Mouse (Mus musculus): ENCODE measurements around the gene Gm49369. TPM values are rescaled to one million over a fixed set of nuclear protein-coding genes. Genes with fewer than 3 reads are reported as not detected.
A peak's percentile ranks its signal among the peaks of the same experiment; 100 is the strongest.

Gm49369 gene
- polyA plus RNA-seq, 1 experiment from 2014 or later: not detected

- Histone ChIP-seq H3K9me3 (replicated peaks) (no peaks in the 10 kb centered on the region), H3K27ac (replicated peaks) (no peak overlapping the region), H3K36me3 (peaks cover 92% of the 10 kb centered on the region), H3K27me3 (replicated peaks) (peaks cover 3% of the 10 kb centered on the region), H3K9ac (replicated peaks) (no peak overlapping the region), H3K4me2 (no peak overlapping the region), H3K4me3 (replicated peaks) (no peak overlapping the region), H3K4me1 (no peaks in the 10 kb centered on the region)
- WGBS: 93% methylated on average over 6 of the region's 6 CpGs
- no peak for ATAC-seq (ENCODE audit: low FRiP score)
Measured at GRCm38 (mm10) chr7:142379186-142379585, 3.3 kb downstream of the Gm49369 start.

- H3K4me2 ChIP-seq: no peak overlapping the region
- no peak for ATAC-seq (ENCODE audit: low FRiP score)
Measured at GRCm38 (mm10) chr7:142377233-142377925, 5.1 kb downstream of the Gm49369 start.

GRCm38 (mm10) chr7:142376096-142376495, 6.4 kb downstream of the Gm49369 start:
- no peak overlapping the region for H3K27ac ChIP-seq (replicated peaks)
- WGBS: 81% methylated on average over 4 of the region's 4 CpGs
- ATAC-seq (ENCODE audit: low FRiP score): no peak
- H3K4me3 ChIP-seq (replicated peaks): no peak overlapping the region
- peaks cover 61% of the 10 kb centered on the region for H3K36me3 ChIP-seq
- H3K27me3 ChIP-seq (replicated peaks): peaks cover 33% of the 10 kb centered on the region
- no peak overlapping the region for H3K9ac ChIP-seq (replicated peaks)
- no peak overlapping the region for H3K4me2 ChIP-seq
- H3K9me3 ChIP-seq (replicated peaks): no peaks in the 10 kb centered on the region
- H3K4me1 ChIP-seq: peaks cover 16% of the 10 kb centered on the region

More at GRCm38 (mm10) chr7:142377233-142377925, 5.1 kb downstream of the Gm49369 start:
- WGBS: 91% methylated on average over 14 of the region's 14 CpGs
- H3K27me3 ChIP-seq (replicated peaks): peaks cover 20% of the 10 kb centered on the region
- H3K27ac ChIP-seq (replicated peaks): no peak overlapping the region
- no peaks in the 10 kb centered on the region for H3K9me3 ChIP-seq (replicated peaks)
- no peak overlapping the region for H3K9ac ChIP-seq (replicated peaks)
- no peak overlapping the region for H3K4me3 ChIP-seq (replicated peaks)
- H3K36me3 ChIP-seq: peaks cover 74% of the 10 kb centered on the region
- peaks cover 3% of the 10 kb centered on the region for H3K4me1 ChIP-seq

GRCm38 (mm10) chr7:142375261-142375724, 7.2 kb downstream of the Gm49369 start:
- Histone ChIP-seq H3K27me3 (replicated peaks) (peaks cover 41% of the 10 kb centered on the region), H3K27ac (replicated peaks) (no peak overlapping the region), H3K36me3 (peaks cover 53% of the 10 kb centered on the region), H3K9ac (replicated peaks) (no peak overlapping the region), H3K4me3 (replicated peaks) (no peak overlapping the region), H3K9me3 (replicated peaks) (no peaks in the 10 kb centered on the region), H3K4me2 (no peak overlapping the region), H3K4me1 (peaks cover 17% of the 10 kb centered on the region)
- no peak for ATAC-seq (ENCODE audit: low FRiP score)
- WGBS: 83% methylated on average over 6 of the region's 6 CpGs

- ATAC-seq (ENCODE audit: low FRiP score): no peak
- H3K27me3 ChIP-seq (replicated peaks): peaks cover 49% of the 10 kb centered on the region
- WGBS: 90% methylated on average over 5 of the region's 5 CpGs
- no peaks in the 10 kb centered on the region for H3K9me3 ChIP-seq (replicated peaks)
- peaks cover 45% of the 10 kb centered on the region for H3K36me3 ChIP-seq
- no peak overlapping the region for H3K4me2 ChIP-seq
- no peak overlapping the region for H3K9ac ChIP-seq (replicated peaks)
- H3K27ac ChIP-seq (replicated peaks): no peak overlapping the region
- H3K4me3 ChIP-seq (replicated peaks): no peak overlapping the region
- H3K4me1 ChIP-seq: peaks cover 17% of the 10 kb centered on the region
Measured at GRCm38 (mm10) chr7:142374413-142375015, 8.0 kb downstream of the Gm49369 start.

GRCm38 (mm10) chr7:142373641-142374412, 8.6 kb downstream of the Gm49369 start, which contains the start of gene Ifitm10:
TSS of gene Ifitm10 (minus strand) at chr7:142373753.
- ATAC-seq (ENCODE audit: low FRiP score): no peak
- Histone ChIP-seq H3K4me3 (replicated peaks) (peak within 1 kb of the TSS; percentile 46; the same call in 1 of the 2 replicates), H3K27me3 (replicated peaks) (peaks cover 51% of the 10 kb centered on the region), H3K9ac (replicated peaks) (no peak within 1 kb of the TSS), H3K4me2 (peak within 1 kb of the TSS; percentile 81), H3K4me1 (peaks cover 17% of the 10 kb centered on the region), H3K9me3 (replicated peaks) (no peaks in the 10 kb centered on the region), H3K27ac (replicated peaks) (no peak within 1 kb of the TSS), H3K36me3 (peaks cover 38% of the 10 kb centered on the region)
- 71% methylated on average over 8 of the region's 8 CpGs for WGBS

GRCm38 (mm10) chr7:142373039-142373438, 9.4 kb downstream of the Gm49369 start:
- ATAC-seq (ENCODE audit: low FRiP score): no peak
- 80% methylated on average over 5 of the region's 5 CpGs for WGBS
- peaks cover 51% of the 10 kb centered on the region for H3K27me3 ChIP-seq (replicated peaks)

GRCm38 (mm10) chr7:142371768-142372661, 10.5 kb downstream of the Gm49369 start:
- Histone ChIP-seq H3K9me3 (replicated peaks) (no peaks in the 10 kb centered on the region), H3K4me3 (replicated peaks) (peak overlapping the region; percentile 46), H3K4me1 (peaks cover 17% of the 10 kb centered on the region), H3K36me3 (peaks cover 20% of the 10 kb centered on the region), H3K27ac (replicated peaks) (no peak overlapping the region), H3K9ac (replicated peaks) (peak overlapping the region; percentile 37; the same call in 1 of the 2 replicates), H3K4me2 (peak overlapping the region; percentile 81), H3K27me3 (replicated peaks) (peaks cover 51% of the 10 kb centered on the region)
- ATAC-seq (ENCODE audit: low FRiP score): peak; percentile 53
- WGBS: 2% methylated on average over 62 of the region's 64 CpGs

More at GRCm38 (mm10) chr7:142373039-142373438, 9.4 kb downstream of the Gm49369 start:
- Histone ChIP-seq H3K27ac (replicated peaks) (no peak overlapping the region), H3K9me3 (replicated peaks) (no peaks in the 10 kb centered on the region), H3K4me3 (replicated peaks) (no peak overlapping the region), H3K4me2 (no peak overlapping the region), H3K9ac (replicated peaks) (no peak overlapping the region), H3K4me1 (peaks cover 17% of the 10 kb centered on the region), H3K36me3 (peaks cover 30% of the 10 kb centered on the region)

- peak; percentile 30; the same call in 1 of the 2 replicates for ATAC-seq (ENCODE audit: low FRiP score)
- peaks cover 51% of the 10 kb centered on the region for H3K27me3 ChIP-seq (replicated peaks)
Measured at GRCm38 (mm10) chr7:142371398-142371767, 11.1 kb downstream of the Gm49369 start.

GRCm38 (mm10) chr7:142370937-142371336, 11.5 kb downstream of the Gm49369 start:
- Histone ChIP-seq H3K4me3 (replicated peaks) (peak overlapping the region; percentile 46), H3K27me3 (replicated peaks) (peaks cover 51% of the 10 kb centered on the region), H3K4me1 (peaks cover 17% of the 10 kb centered on the region), H3K9me3 (replicated peaks) (no peaks in the 10 kb centered on the region), H3K9ac (replicated peaks) (no peak overlapping the region), H3K4me2 (peak overlapping the region; percentile 81), H3K36me3 (peaks cover 9% of the 10 kb centered on the region; the same call in 1 of the 2 replicates), H3K27ac (replicated peaks) (no peak overlapping the region)
- 80% methylated on average over 18 of the region's 18 CpGs for WGBS
- ATAC-seq (ENCODE audit: low FRiP score): no peak

More at GRCm38 (mm10) chr7:142371398-142371767, 11.1 kb downstream of the Gm49369 start:
- Histone ChIP-seq H3K27ac (replicated peaks) (no peak overlapping the region), H3K36me3 (peaks cover 14% of the 10 kb centered on the region), H3K4me3 (replicated peaks) (peak overlapping the region; percentile 46), H3K9me3 (replicated peaks) (no peaks in the 10 kb centered on the region), H3K4me1 (peaks cover 17% of the 10 kb centered on the region), H3K4me2 (peak overlapping the region; percentile 81), H3K9ac (replicated peaks) (0 out of 2 replicates have a peak overlapping the region, but pooled peaks have one; percentile 37)
- 28% methylated on average over 11 of the region's 11 CpGs for whole genome bisulfite sequencing

Measured in neural tube, embryonic 15.5 days (tissue).